Mouse (Mus musculus) MEL (cell line): ENCODE data around the gene Pdcd11. TPM values are rescaled to one million over a fixed set of nuclear protein-coding genes. Genes with fewer than 3 reads are reported as not detected.
A peak's percentile ranks its signal among the peaks of the same experiment; 100 is the strongest.

Experiments
- DNase-seq: peaks from one replicate; pipeline ENCODE4 v3.0.0; 2011; ENCODE audit warnings: low read depth, low spot score
- H3K27ac ChIP-seq: 2 replicates; pipeline ENCODE4 v1.5.1; 2012; ENCODE audit warnings: low read depth, mild to moderate bottlenecking, control low read depth, low read length, moderate library complexity; ENCODE audit not compliant: control insufficient read depth
- H3K27me3 ChIP-seq, 2 experiments: fragments of 150-350 bp in 1 of 2; sonication (generic) in 1 of 2; 2 replicates each; pipeline ENCODE4 v1.6.1; 2012; ENCODE audit warnings: low read length in 2 of 2, mild to moderate bottlenecking in 2 of 2, improper control_type of control experiment in 1 of 2, moderate library complexity in 1 of 2; ENCODE audit not compliant: insufficient read depth in 2 of 2, control insufficient read depth in 1 of 2
- H3K36me3 ChIP-seq, 2 experiments: 2 replicates each; pipeline ENCODE4 v1.6.1; 2012 to 2014; ENCODE audit warnings: low read length in 2 of 2, improper control_type of control experiment in 1 of 2, inconsistent platforms in 1 of 2, mild to moderate bottlenecking in 1 of 2; ENCODE audit not compliant: insufficient read depth in 2 of 2, control insufficient read depth in 1 of 2
- H3K4me1 ChIP-seq, 2 experiments: fragments of 150-350 bp in 1 of 2; sonication (generic) in 1 of 2; 2 replicates each; pipeline ENCODE4 v1.6.1; 2012; ENCODE audit warnings: low read length in 2 of 2, improper control_type of control experiment in 1 of 2, mild to moderate bottlenecking in 1 of 2; ENCODE audit not compliant: insufficient read depth in 2 of 2, control insufficient read depth in 1 of 2
- H3K4me3 ChIP-seq, 2 experiments: fragments of 150-350 bp in 1 of 2; sonication (generic) in 1 of 2; 2 replicates each; pipeline ENCODE4 v1.5.1; 2012; ENCODE audit warnings: low read depth in 2 of 2, low read length in 2 of 2, mild to moderate bottlenecking in 2 of 2, moderate library complexity in 2 of 2, control low read depth in 1 of 2, improper control_type of control experiment in 1 of 2; ENCODE audit not compliant: control insufficient read depth in 1 of 2, insufficient read depth in 1 of 2
- H3K79me2 ChIP-seq: 2 replicates; pipeline ENCODE4 v1.6.1; 2012; ENCODE audit warnings: mild to moderate bottlenecking, low read length, moderate library complexity; ENCODE audit not compliant: control insufficient read depth, poor library complexity, insufficient read depth
- H3K9ac ChIP-seq: 2 replicates; pipeline ENCODE4 v1.6.1; 2012; ENCODE audit warnings: low read depth, mild to moderate bottlenecking, control low read depth, low read length, moderate library complexity; ENCODE audit not compliant: control insufficient read depth, poor library complexity, severe bottlenecking
- H3K9me3 ChIP-seq: fragments of 150-350 bp; sonication (generic); replicated peaks from 2 replicates; pipeline ENCODE4 v1.6.1; 2012; ENCODE audit warnings: mild to moderate bottlenecking, low read length, improper control_type of control experiment, moderate library complexity; ENCODE audit not compliant: insufficient read depth
- CHD1 ChIP-seq: IDR thresholded peaks from 2 replicates; pipeline ENCODE4 v1.6.1; 2012; ENCODE audit warnings: low read depth, mild to moderate bottlenecking, inconsistent platforms, low read length, improper control_type of control experiment
- CTCF ChIP-seq, 3 experiments: IDR thresholded peaks in 2 of 3; conservative IDR thresholded peaks in 1 of 3; 2 replicates each; pipeline ENCODE4 v1.5.1; 2011 to 2012; ENCODE audit warnings: low read length in 3 of 3, low read depth in 2 of 3, mild to moderate bottlenecking in 2 of 3, improper control_type of control experiment in 1 of 3, inconsistent platforms in 1 of 3, mixed read lengths in 1 of 3, moderate library complexity in 1 of 3; ENCODE audit not compliant: control insufficient read depth in 1 of 3, insufficient read depth in 1 of 3, poor library complexity in 1 of 3, severe bottlenecking in 1 of 3
- ELF1 ChIP-seq: IDR thresholded peaks from 2 replicates; pipeline ENCODE4 v1.6.1; 2014; ENCODE audit warnings: low read depth, mild to moderate bottlenecking, inconsistent platforms, low read length, improper control_type of control experiment, moderate library complexity
- HCFC1 ChIP-seq: IDR thresholded peaks from 2 replicates; pipeline ENCODE4 v1.6.1; 2012; ENCODE audit warnings: low read depth, mild to moderate bottlenecking, inconsistent platforms, low read length, improper control_type of control experiment, moderate library complexity
- JUND ChIP-seq: IDR thresholded peaks from 2 replicates; pipeline ENCODE4 v1.6.1; 2011; ENCODE audit warnings: low read depth, mild to moderate bottlenecking, improper control_type of control experiment, low read length
- KAT2A ChIP-seq: conservative IDR thresholded peaks from 2 replicates; pipeline ENCODE4 v1.6.1; 2012; ENCODE audit warnings: low read depth, low read length, improper control_type of control experiment, inconsistent platforms
- MAX ChIP-seq: IDR thresholded peaks from 2 replicates; pipeline ENCODE4 v1.6.1; 2011; ENCODE audit warnings: low read length, improper control_type of control experiment
- MAZ ChIP-seq: IDR thresholded peaks from 2 replicates; pipeline ENCODE4 v1.6.1; 2012; ENCODE audit warnings: low read depth, mild to moderate bottlenecking, inconsistent platforms, low read length, improper control_type of control experiment
- MEF2A ChIP-seq: IDR thresholded peaks from 2 replicates; pipeline ENCODE4 v1.6.1; 2014; ENCODE audit warnings: low read depth, mild to moderate bottlenecking, inconsistent platforms, low read length, improper control_type of control experiment; ENCODE audit not compliant: poor library complexity, insufficient replicate concordance, severe bottlenecking; ENCODE audit errors: extremely low read depth
- MXI1 ChIP-seq: IDR thresholded peaks from 2 replicates; pipeline ENCODE4 v1.6.1; 2011; ENCODE audit warnings: mild to moderate bottlenecking, low read depth, low read length, improper control_type of control experiment
- MYB ChIP-seq: IDR thresholded peaks from 2 replicates; pipeline ENCODE4 v1.6.1; 2011; ENCODE audit warnings: mild to moderate bottlenecking, low read depth, low read length, improper control_type of control experiment
- MYC ChIP-seq: IDR thresholded peaks from 2 replicates; pipeline ENCODE4 v1.6.1; 2011; ENCODE audit warnings: low read depth, mild to moderate bottlenecking, low read length, improper control_type of control experiment, moderate library complexity
- NELFE ChIP-seq: IDR thresholded peaks from 2 replicates; pipeline ENCODE4 v1.6.1; 2011; ENCODE audit warnings: low read depth, low read length, improper control_type of control experiment
- NRF1 ChIP-seq: IDR thresholded peaks from 2 replicates; pipeline ENCODE4 v1.6.1; 2014; ENCODE audit warnings: low read depth, mild to moderate bottlenecking, inconsistent platforms, low read length, improper control_type of control experiment, moderate library complexity; ENCODE audit not compliant: poor library complexity, insufficient read depth, severe bottlenecking
- POLR2A ChIP-seq, 2 experiments: IDR thresholded peaks; 2 replicates each; pipeline ENCODE4 v1.6.1; 2011 to 2012; ENCODE audit warnings: low read length in 2 of 2, mild to moderate bottlenecking in 2 of 2, control low read depth in 1 of 2, improper control_type of control experiment in 1 of 2, low read depth in 1 of 2, moderate library complexity in 1 of 2; ENCODE audit not compliant: control insufficient read depth in 1 of 2, insufficient read depth in 1 of 2, poor library complexity in 1 of 2
- POLR2AphosphoS2 ChIP-seq: IDR thresholded peaks from 2 replicates; pipeline ENCODE4 v1.6.1; 2011; ENCODE audit warnings: low read length, improper control_type of control experiment
- RAD21 ChIP-seq: IDR thresholded peaks from 2 replicates; pipeline ENCODE4 v1.6.1; 2011; ENCODE audit warnings: mild to moderate bottlenecking, low read depth, low read length, improper control_type of control experiment
- RCOR1 ChIP-seq: IDR thresholded peaks from 2 replicates; pipeline ENCODE4 v1.6.1; 2012; ENCODE audit warnings: low read depth, mild to moderate bottlenecking, inconsistent platforms, low read length, improper control_type of control experiment
- SMC3 ChIP-seq: IDR thresholded peaks from 2 replicates; pipeline ENCODE4 v1.6.1; 2011; ENCODE audit warnings: low read depth, low read length, improper control_type of control experiment
- TAL1 ChIP-seq: IDR thresholded peaks from 2 replicates; pipeline ENCODE4 v1.6.1; 2012; ENCODE audit warnings: mild to moderate bottlenecking, inconsistent platforms, low read length, moderate library complexity, mixed read lengths
- TBP ChIP-seq: IDR thresholded peaks from 2 replicates; pipeline ENCODE4 v1.8.0; 2011; ENCODE audit warnings: low read depth, low read length, improper control_type of control experiment
- TCF12 ChIP-seq: IDR thresholded peaks from 2 replicates; pipeline ENCODE4 v1.6.1; 2014; ENCODE audit warnings: low read depth, mild to moderate bottlenecking, inconsistent platforms, low read length, improper control_type of control experiment, moderate library complexity
- UBTF ChIP-seq: IDR thresholded peaks from 2 replicates; pipeline ENCODE4 v1.6.1; 2012; ENCODE audit warnings: low read depth, mild to moderate bottlenecking, inconsistent platforms, low read length, improper control_type of control experiment, moderate library complexity, borderline replicate concordance; ENCODE audit not compliant: insufficient read depth
- USF1 ChIP-seq: IDR thresholded peaks from 2 replicates; pipeline ENCODE4 v1.6.1; 2014; ENCODE audit warnings: low read depth, mild to moderate bottlenecking, inconsistent platforms, low read length, improper control_type of control experiment, moderate library complexity
- USF2 ChIP-seq, 2 experiments: IDR thresholded peaks; 2 replicates each; pipeline ENCODE4 v1.6.1; 2011 to 2012; ENCODE audit warnings: improper control_type of control experiment in 2 of 2, low read length in 2 of 2, borderline replicate concordance in 1 of 2, inconsistent platforms in 1 of 2, low read depth in 1 of 2, mild to moderate bottlenecking in 1 of 2; ENCODE audit not compliant: insufficient read depth in 1 of 2
- ZC3H11A ChIP-seq: IDR thresholded peaks from 2 replicates; pipeline ENCODE4 v1.6.1; 2012; ENCODE audit warnings: low read depth, mild to moderate bottlenecking, inconsistent platforms, low read length, improper control_type of control experiment
- ZKSCAN1 ChIP-seq: IDR thresholded peaks from 2 replicates; pipeline ENCODE4 v1.6.1; 2012; ENCODE audit warnings: low read depth, mild to moderate bottlenecking, inconsistent platforms, low read length, improper control_type of control experiment, moderate library complexity
- ZMIZ1 ChIP-seq: IDR thresholded peaks from 2 replicates; pipeline ENCODE4 v1.6.1; 2012; ENCODE audit warnings: low read depth, mild to moderate bottlenecking, inconsistent platforms, low read length, improper control_type of control experiment, moderate library complexity
- polyA plus RNA-seq, 2 experiments: library from polyadenylated mRNA; stranded (reverse) in 1 of 2; unstranded in 1 of 2; fragments of >175 nt in 1 of 2; fragments of >200 nt in 1 of 2; gene quantifications; 2 replicates each; pipeline versions ENCODE4 v1.2.1 to v1.2.4; 2012; ENCODE audit warnings: low replicate concordance in 2 of 2, low read depth in 1 of 2; ENCODE audit not compliant: insufficient read length in 2 of 2, insufficient read depth in 1 of 2, missing spikeins in 1 of 2
- total RNA-seq: library from RNA; depleted of rRNA; stranded (reverse); fragments of 300-350 nt; gene quantifications from 2 replicates; pipeline ENCODE4 v1.2.3, GENCODE M21; 2012

Gene Pdcd11
- total and polyA plus RNA-seq, 3 experiments, result 79.6 to 107 (median 81.8) TPM

DNA sequence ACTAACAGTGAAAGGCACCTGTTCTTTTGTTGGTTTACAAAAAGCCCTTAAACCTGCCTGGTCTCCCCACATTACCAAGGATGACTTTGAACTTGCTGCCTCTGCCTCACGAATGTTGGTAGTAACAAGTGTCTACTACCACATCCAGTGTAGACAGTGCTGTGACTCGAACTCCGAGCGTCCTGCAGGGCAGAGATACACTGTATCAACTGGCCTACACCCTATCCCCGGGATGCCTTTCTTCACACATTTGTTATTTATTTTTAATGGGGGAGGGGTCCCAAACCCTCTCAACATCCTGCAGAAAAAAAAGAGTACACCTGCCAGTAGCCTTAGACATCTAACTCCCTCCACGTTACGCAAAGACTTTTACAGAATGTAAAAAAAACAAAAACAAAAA lies 40.7 kb upstream of the Pdcd11 start:
- Histone ChIP-seq H3K4me3 (peak overlapping the region; percentile 72 to 81), H3K27me3 (no peaks in the 10 kb centered on the region), H3K79me2 (peaks cover 20% of the 10 kb centered on the region), H3K9me3 (no peaks in the 10 kb centered on the region), H3K27ac (no peak overlapping the region), H3K36me3 (peaks cover 5 to 17% of the 10 kb centered on the region in 2 experiments), H3K4me1 (peaks cover 4 to 17% of the 10 kb centered on the region in 2 experiments), H3K9ac (peak overlapping the region; percentile 81)
- DNase-seq, result no peak
- TF ChIP-seq TCF12 (0 out of 2 replicates have a peak, but pooled peaks have one; percentile 2), ELF1 (no peak), ZKSCAN1 (no peak), CTCF (IDR thresholded peaks at IDR 0.05 in 2 of 3, conservative IDR thresholded peaks at IDR 0.05 in 1 of 3; ENCODE audit: control insufficient read depth in 1 of 3, insufficient read depth in 1 of 3, low read depth in 2 of 3, low read length in 3 of 3, poor library complexity in 1 of 3, severe bottlenecking in 1 of 3) (no peak)

DNA sequence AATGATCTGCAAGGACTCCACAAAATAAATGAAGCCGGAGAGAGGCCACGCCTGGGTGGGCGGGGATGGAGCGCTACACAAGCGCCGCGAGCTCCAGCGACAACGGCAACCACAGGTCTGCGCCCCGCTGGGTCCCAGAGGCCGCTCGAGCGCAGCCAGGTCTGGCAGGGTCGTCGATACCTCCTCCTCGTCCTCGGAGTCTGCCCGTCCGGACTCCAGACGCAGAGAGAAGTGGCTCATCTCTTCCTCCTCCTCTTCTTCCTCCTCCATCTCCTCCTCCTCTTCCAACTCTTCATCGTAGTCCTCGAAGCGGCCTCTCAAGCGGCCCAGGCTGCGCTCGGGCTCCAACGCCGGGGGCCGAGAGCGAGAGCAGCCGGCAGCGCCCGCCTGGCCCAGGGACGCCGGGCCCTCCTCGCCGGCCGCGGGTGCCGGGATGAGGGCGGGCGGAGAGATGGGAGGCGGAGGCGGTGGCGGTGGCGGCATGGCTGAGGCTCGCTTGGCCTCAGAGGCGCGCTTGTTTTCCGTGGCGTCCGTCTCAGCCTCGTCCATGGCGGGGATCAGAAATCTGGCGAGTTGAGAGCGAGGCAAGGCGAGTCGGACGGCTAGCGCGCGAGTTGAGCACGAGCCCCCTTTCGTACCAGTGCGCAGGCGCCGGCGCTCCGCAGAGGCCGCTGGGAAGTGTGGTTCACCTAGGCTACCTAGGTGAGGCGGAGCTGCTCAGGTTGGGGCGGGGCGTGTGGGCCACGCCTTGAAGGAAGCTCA lies 40.1 kb upstream of the Pdcd11 start, which contains the start of gene Pcgf6:
TSS of gene Pcgf6 (minus strand) at position 636 of the 762 bp plus-strand sequence.
- H3K27me3 ChIP-seq, result no peaks in the 10 kb centered on the region
- H3K4me3 ChIP-seq, result peak within 1 kb of the TSS; percentile 72 to 81
- H3K79me2 ChIP-seq, result peaks cover 20% of the 10 kb centered on the region
- H3K4me1 ChIP-seq, result peaks cover 4 to 17% of the 10 kb centered on the region in 2 experiments
- peak within 1 kb of the TSS; percentile 63 for H3K27ac ChIP-seq
- DNase-seq, result peak; percentile 95
- H3K36me3 ChIP-seq, result peaks cover 5 to 17% of the 10 kb centered on the region in 2 experiments
- H3K9ac ChIP-seq, result peak within 1 kb of the TSS; percentile 81
- no peaks in the 10 kb centered on the region for H3K9me3 ChIP-seq
- no peak for TF ChIP-seq ZMIZ1
- TF ChIP-seq NRF1, result peak; percentile 96
- peak; percentile 91 for TF ChIP-seq NELFE
- TF ChIP-seq MYB, result no peak
- TF ChIP-seq KAT2A, result peak; percentile 80; the same call in 1 of the 2 replicates
- TF ChIP-seq ZC3H11A, result no peak
- no peak for TF ChIP-seq MEF2A
- peak; percentile 91 for TF ChIP-seq MAX
- TF ChIP-seq MXI1, result peak; percentile 79
- peak; percentile 30; the same call in 1 of the 2 replicates for TF ChIP-seq TCF12
- no peak; the same call in 1 of the 2 replicates for TF ChIP-seq MAZ
- TF ChIP-seq CHD1, result no peak
- TF ChIP-seq JUND, result no peak
- no peak for TF ChIP-seq RCOR1
- peak; percentile 97 for TF ChIP-seq HCFC1
- no peak for TF ChIP-seq USF2 (IDR thresholded peaks at IDR 0.05; ENCODE audit: borderline replicate concordance in 1 of 2, insufficient read depth in 1 of 2, low read depth in 1 of 2, low read length in 2 of 2)
- no peak for TF ChIP-seq CTCF (IDR thresholded peaks at IDR 0.05 in 2 of 3, conservative IDR thresholded peaks at IDR 0.05 in 1 of 3; ENCODE audit: control insufficient read depth in 1 of 3, insufficient read depth in 1 of 3, low read depth in 2 of 3, low read length in 3 of 3, poor library complexity in 1 of 3, severe bottlenecking in 1 of 3)
- no peak for TF ChIP-seq ELF1
- peak; percentile 77 for TF ChIP-seq MYC
- peak; percentile 97; the same call in 1 of the 2 replicates for TF ChIP-seq UBTF
- no peak for TF ChIP-seq RAD21
- no peak for TF ChIP-seq SMC3
- no peak for TF ChIP-seq TAL1
- TF ChIP-seq POLR2AphosphoS2, result peak; percentile 86
- peak; percentile 76; the same call in 1 of the 2 replicates for TF ChIP-seq USF1
- peak; percentile 82 to 86 for TF ChIP-seq POLR2A (IDR thresholded peaks at IDR 0.05; ENCODE audit: control insufficient read depth in 1 of 2, insufficient read depth in 1 of 2, low read depth in 1 of 2, low read length in 2 of 2, poor library complexity in 1 of 2)
- peak; percentile 78 for TF ChIP-seq TBP
